8 mouse cellular contexts compared by ENCODE assay signal in genomic region chr19:4216041-4216685, GRCm38 (mm10). TPM values are rescaled to one million over a fixed set of nuclear protein-coding genes. Genes with fewer than 3 reads are reported as not detected.
DNase-seq lines count a peak whose midpoint lies in the region; ATAC-seq and TF ChIP-seq lines count a peak whose summit lies in the region.

No protein-coding gene starts in this region.

- TF ChIP-seq CTCF in intestine, postnatal 0 days (IDR thresholded peaks at IDR 0.05; ENCODE audit: low read depth) = peak; percentile 69

- H3K36me3 ChIP-seq in embryonic facial prominence, embryonic 13.5 days = no peaks in the 10 kb centered on the region
- H3K36me3 ChIP-seq in intestine, postnatal 0 days (ENCODE audit: control insufficient read depth, insufficient read depth) = no peaks in the 10 kb centered on the region

- H3K4me3 ChIP-seq in embryonic facial prominence, embryonic 13.5 days = peak overlapping the region; percentile 95
- H3K4me3 ChIP-seq in intestine, postnatal 0 days (ENCODE audit: low read depth, low read length) = peak overlapping the region; percentile 11; the same call in 1 of the 2 replicates

- peak overlapping the region; percentile 87 for H3K4me2 ChIP-seq in embryonic facial prominence, embryonic 13.5 days
- peak overlapping the region; percentile 98 for H3K4me2 ChIP-seq in intestine, postnatal 0 days (replicated peaks; ENCODE audit: low read depth)

- peaks cover 86% of the 10 kb centered on the region for H3K4me1 ChIP-seq in embryonic facial prominence, embryonic 13.5 days
- H3K4me1 ChIP-seq in intestine, postnatal 0 days (replicated peaks; ENCODE audit: control insufficient read depth, insufficient read depth, low read length) = peaks cover 14% of the 10 kb centered on the region

- DNase-seq in CD4-positive, CD25-positive, alpha-beta regulatory T cell, adult 2 months (ENCODE audit: low read depth, low spot score) = peak; percentile 8
- peak; percentile 60 for DNase-seq in 3134 (ENCODE audit: extremely low read depth, insufficient read length, low spot score)
- DNase-seq in lung, postnatal 25 days (ENCODE audit: low spot score) = peak; percentile 48
- no peak for DNase-seq in thymus, postnatal 10 days (ENCODE audit: low spot score in 2 of 2)
- DNase-seq in left cerebral cortex, adult 9 months (ENCODE audit: low spot score in 2 of 2) = no peak

- H3K27me3 ChIP-seq in embryonic facial prominence, embryonic 13.5 days = peaks cover 4% of the 10 kb centered on the region; the same call in 1 of the 2 replicates
- H3K27me3 ChIP-seq in intestine, postnatal 0 days (replicated peaks; ENCODE audit: control insufficient read depth, insufficient read depth, low read length) = no peaks in the 10 kb centered on the region

- H3K27ac ChIP-seq in embryonic facial prominence, embryonic 13.5 days = peak overlapping the region; percentile 63
- H3K27ac ChIP-seq in intestine, postnatal 0 days (ENCODE audit: low read depth, low read length) = peak overlapping the region; percentile 41; the same call in 1 of the 2 replicates

- ATAC-seq in CD4-positive, CD25-positive, alpha-beta regulatory T cell, adult 4 months = no peak
- ATAC-seq in embryonic facial prominence, embryonic 13.5 days (ENCODE audit: insufficient number of reproducible peaks, insufficient read depth, low FRiP score, low TSS enrichment, low read depth) = no peak
- no peak for ATAC-seq in intestine, postnatal 0 days

- no peaks in the 10 kb centered on the region for H3K9me3 ChIP-seq in embryonic facial prominence, embryonic 13.5 days
- no peaks in the 10 kb centered on the region for H3K9me3 ChIP-seq in intestine, postnatal 0 days (ENCODE audit: control insufficient read depth)

- 17% methylated on average over 14 of the region's 14 CpGs for WGBS in embryonic facial prominence, embryonic 13.5 days
- WGBS in intestine, postnatal 0 days = 27% methylated on average over 14 of the region's 14 CpGs

- peak overlapping the region; percentile 64 for H3K9ac ChIP-seq in embryonic facial prominence, embryonic 13.5 days
- no peak overlapping the region for H3K9ac ChIP-seq in intestine, postnatal 0 days (ENCODE audit: low read depth, low read length)

RNA-seq across cellular contexts. Expression of gene AC109138.7, which starts 2.0 kb away (rescaled TPM):
- polyA plus RNA-seq in CD4-positive, CD25-positive, alpha-beta regulatory T cell, adult 4 months (2017; shearing (Covaris generic)) = not detected
- polyA plus RNA-seq in embryonic facial prominence, embryonic 13.5 days (2015; fragmentation: Nextera tagmentation; extraction: Ambion mirVana) = not detected in 2 replicates
- not detected in 2 replicates for polyA plus RNA-seq in intestine, postnatal 0 days (2015; fragmentation: Nextera tagmentation; extraction: Ambion mirVana)

RNA-seq across cellular contexts. Expression of gene Clcf1, which starts 2.1 kb away (rescaled TPM):
- polyA plus RNA-seq in CD4-positive, CD25-positive, alpha-beta regulatory T cell, adult 4 months (2017; shearing (Covaris generic)) = 10 to 100 TPM; 35.0 to 46.5 TPM
- polyA plus RNA-seq in embryonic facial prominence, embryonic 13.5 days (2015; fragmentation: Nextera tagmentation; extraction: Ambion mirVana) = 11.1 and 11.5 TPM in 2 replicates
- polyA plus RNA-seq in intestine, postnatal 0 days (2015; fragmentation: Nextera tagmentation; extraction: Ambion mirVana) = 2.4 and 2.5 TPM in 2 replicates

RNA-seq across cellular contexts. Expression of gene Rad9a, which starts 14.7 kb away (rescaled TPM):
- 10 to 100 TPM; 63.6 to 83.6 TPM for polyA plus RNA-seq in CD4-positive, CD25-positive, alpha-beta regulatory T cell, adult 4 months (2017; shearing (Covaris generic))
- 34.1 and 37.3 TPM in 2 replicates for polyA plus RNA-seq in embryonic facial prominence, embryonic 13.5 days (2015; fragmentation: Nextera tagmentation; extraction: Ambion mirVana)
- 12.3 and 13.5 TPM in 2 replicates for polyA plus RNA-seq in intestine, postnatal 0 days (2015; fragmentation: Nextera tagmentation; extraction: Ambion mirVana)

RNA-seq across cellular contexts. Expression of gene Pold4, which starts 15.5 kb away (rescaled TPM):
- polyA plus RNA-seq in CD4-positive, CD25-positive, alpha-beta regulatory T cell, adult 4 months (2017; shearing (Covaris generic)) = 100 to 1,000 TPM; 117 to 127 TPM
- polyA plus RNA-seq in embryonic facial prominence, embryonic 13.5 days (2015; fragmentation: Nextera tagmentation; extraction: Ambion mirVana) = 21.2 and 24.9 TPM in 2 replicates
- 81.5 and 87.8 TPM in 2 replicates for polyA plus RNA-seq in intestine, postnatal 0 days (2015; fragmentation: Nextera tagmentation; extraction: Ambion mirVana)

RNA-seq across cellular contexts. Expression of gene Ppp1ca, which starts 24.3 kb away (rescaled TPM):
- polyA plus RNA-seq in CD4-positive, CD25-positive, alpha-beta regulatory T cell, adult 4 months (2017; shearing (Covaris generic)) = 100 to 1,000 TPM; 835 to 936 TPM
- polyA plus RNA-seq in embryonic facial prominence, embryonic 13.5 days (2015; fragmentation: Nextera tagmentation; extraction: Ambion mirVana) = 788 and 789 TPM in 2 replicates
- polyA plus RNA-seq in intestine, postnatal 0 days (2015; fragmentation: Nextera tagmentation; extraction: Ambion mirVana) = 370 and 382 TPM in 2 replicates

Comparison
In these comparisons a context has a peak if more than half of its experiments do, and no peak if none do; other contexts are left out.
1. DNase-seq: peak in CD4-positive, CD25-positive, alpha-beta regulatory T cell, adult 2 months (single experiment), 3134 (single experiment) and lung, postnatal 25 days (single experiment); none in thymus, postnatal 10 days (0 of 2) and left cerebral cortex, adult 9 months (0 of 2).